Mouse (Mus musculus) forebrain, embryonic 13.5 days (tissue): ENCODE measurements around the gene Six4. TPM values are rescaled to one million over a fixed set of nuclear protein-coding genes. Genes with fewer than 3 reads are reported as not detected.
"Not testable (repeated sequence)": the region's sequence is repeated elsewhere in the genome, so short reads cannot be mapped to it uniquely, and the experiment has no call there.

Experiments used
- ATAC-seq: fragments of 200-750 bp; cut with Nextera tagmentation; 2 replicates; pipeline ENCODE4 v1.8.0; 2017
- H3K27ac ChIP-seq: fragments of 300-500 bp; sonication (generic); 2 replicates; pipeline ENCODE4 v1.5.1; 2015; ENCODE audit warnings: inconsistent platforms, mild to moderate bottlenecking, moderate library complexity
- H3K27me3 ChIP-seq: fragments of 300-500 bp; sonication (generic); 2 replicates; pipeline ENCODE4 v1.6.1; 2015; ENCODE audit warnings: mild to moderate bottlenecking, inconsistent platforms
- H3K36me3 ChIP-seq: fragments of 300-500 bp; sonication (generic); 2 replicates; pipeline ENCODE4 v1.6.1; 2015; ENCODE audit warnings: mild to moderate bottlenecking, inconsistent platforms; ENCODE audit not compliant: poor library complexity, severe bottlenecking
- H3K4me1 ChIP-seq: fragments of 300-500 bp; sonication (generic); 2 replicates; pipeline ENCODE4 v1.6.1; 2015; ENCODE audit warnings: inconsistent platforms
- H3K4me2 ChIP-seq: fragments of 300-500 bp; sonication (generic); 2 replicates; pipeline ENCODE4 v1.6.1; 2015; ENCODE audit warnings: inconsistent platforms, mild to moderate bottlenecking, moderate library complexity
- H3K4me3 ChIP-seq: fragments of 300-500 bp; sonication (generic); 2 replicates; pipeline ENCODE4 v1.5.1; 2015; ENCODE audit warnings: mild to moderate bottlenecking, inconsistent platforms
- H3K9ac ChIP-seq: fragments of 300-500 bp; sonication (generic); 2 replicates; pipeline ENCODE4 v1.6.1; 2015; ENCODE audit warnings: mild to moderate bottlenecking, inconsistent platforms
- H3K9me3 ChIP-seq: fragments of 300-500 bp; sonication (generic); replicated peaks from 2 replicates; pipeline ENCODE4 v1.6.1; 2016; ENCODE audit warnings: inconsistent platforms
- WGBS: fragments of 180-500 bp; shearing (Covaris S2); methylation state at CpG from one replicate; pipeline ENCODE4 v1.1.7; 2015; 5-methylcytosine and 5-hydroxymethylcytosine counted together
- polyA plus RNA-seq: library from polyadenylated mRNA; unstranded; fragments of >200 nt; fragmentation: Nextera tagmentation; extraction: Ambion mirVana; gene quantifications from 2 replicates; pipeline ENCODE4 v1.2.1, GENCODE M21; 2015

Six4 gene
- polyA plus RNA-seq, result 0.89 and 1.0 TPM in 2 replicates

DNA sequence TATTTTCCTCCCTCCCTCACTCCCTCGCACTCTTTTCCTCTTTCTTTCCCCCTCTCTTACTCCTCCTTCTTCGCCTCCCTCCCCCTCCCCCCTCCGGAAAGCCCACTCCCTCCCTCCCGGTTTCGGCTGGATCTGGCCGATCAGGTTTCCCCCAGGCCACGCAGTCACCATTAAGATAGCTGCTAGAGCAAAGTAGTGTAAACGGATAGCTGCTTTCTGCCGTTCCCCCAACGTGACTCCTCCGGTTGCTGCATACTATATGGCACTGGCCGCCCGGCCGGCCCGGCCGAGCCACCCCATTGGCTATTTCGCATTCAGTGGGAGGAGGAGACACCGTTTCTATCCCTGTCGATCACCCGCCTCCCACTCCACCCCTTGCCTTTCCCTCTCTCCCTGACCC is at the start of gene Six4:
Six4 (minus strand) TSS at position 261 of the 400 bp plus-strand sequence.
- H3K27me3 ChIP-seq, result peaks cover 29% of the 10 kb centered on the region
- peaks cover 22% of the 10 kb centered on the region for H3K4me1 ChIP-seq
- H3K27ac ChIP-seq, result no peak within 1 kb of the TSS
- WGBS, result under 1% methylated on average over 20 of the region's 20 CpGs
- peak within 1 kb of the TSS; percentile 70 for H3K9ac ChIP-seq
- peak within 1 kb of the TSS; percentile 70 for H3K4me3 ChIP-seq
- H3K36me3 ChIP-seq, result no peaks in the 10 kb centered on the region
- peak; percentile 85 for ATAC-seq
- no peaks in the 10 kb centered on the region for H3K9me3 ChIP-seq
- peak within 1 kb of the TSS; percentile 99 for H3K4me2 ChIP-seq

DNA sequence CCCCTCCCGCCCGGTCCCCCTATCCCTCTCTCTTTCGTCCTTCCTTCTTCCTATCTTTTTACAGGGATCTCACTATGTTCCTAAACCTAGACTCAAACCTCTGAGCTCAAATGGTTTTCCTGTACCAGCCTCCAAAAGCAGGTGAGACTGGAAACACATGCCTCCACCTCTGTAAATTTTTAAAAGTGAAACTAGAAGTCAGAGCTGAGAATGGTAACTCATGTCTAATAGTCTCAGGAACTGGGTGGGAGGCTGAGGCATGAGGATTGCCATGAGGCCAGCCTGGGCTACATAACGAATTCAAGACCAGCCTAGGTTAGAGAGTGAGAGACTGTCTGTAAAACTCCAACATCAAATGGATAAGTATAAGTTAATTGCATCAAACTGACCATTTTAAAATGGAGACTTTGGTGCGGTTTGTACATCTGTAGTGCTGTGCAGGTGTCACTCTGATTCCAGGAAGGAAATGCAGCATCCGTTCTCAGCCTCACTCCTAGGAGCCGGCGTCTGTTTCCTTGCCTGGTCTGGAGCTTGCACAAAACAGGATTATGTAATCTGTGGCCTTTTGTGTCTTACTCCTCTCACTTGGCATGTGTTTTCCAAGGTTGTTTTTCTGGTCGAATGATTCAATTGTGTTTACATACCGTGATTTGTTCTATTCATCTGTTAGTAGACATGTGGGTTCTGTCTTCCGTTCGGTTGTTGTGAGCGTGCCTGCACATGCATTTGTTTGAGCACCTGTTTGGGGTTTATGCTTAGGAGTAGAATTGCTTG is 49.3 kb upstream of the Six4 start:
- Histone ChIP-seq H3K4me1 (peaks cover 8% of the 10 kb centered on the region), H3K9ac (no peak overlapping the region), H3K9me3 (0 out of 2 replicates have a peak, but pooled peaks cover 2% of the 10 kb centered on the region), H3K27ac (no peak overlapping the region), H3K4me3 (no peak overlapping the region), H3K4me2 (no peak overlapping the region), H3K27me3 (no peaks in the 10 kb centered on the region), H3K36me3 (no peaks in the 10 kb centered on the region)
- no peak for ATAC-seq
- WGBS, result 43% methylated on average over 13 of the region's 13 CpGs

DNA sequence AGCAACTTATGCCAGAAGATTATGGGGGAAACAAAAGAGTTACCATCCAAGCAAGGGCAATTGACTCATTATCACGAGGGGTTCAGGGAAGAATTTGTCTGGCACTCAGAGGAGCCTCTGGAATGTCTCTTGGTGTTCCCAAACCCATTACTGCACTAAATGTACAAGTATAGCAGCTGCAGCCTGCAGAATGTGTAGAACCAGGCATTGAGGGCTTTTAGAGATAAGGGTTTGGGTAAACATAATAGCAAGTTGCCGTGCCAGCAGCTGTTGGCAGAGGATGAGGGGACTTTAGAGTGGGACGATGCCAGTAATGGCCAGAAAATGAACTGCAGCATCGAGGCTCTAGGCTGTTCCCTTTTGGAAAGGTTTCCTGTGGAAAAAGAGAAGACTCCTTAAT is 47.1 kb upstream of the Six4 start:
- Histone ChIP-seq H3K9ac (no peak overlapping the region), H3K36me3 (no peaks in the 10 kb centered on the region), H3K9me3 (no peaks in the 10 kb centered on the region), H3K4me3 (no peak overlapping the region), H3K4me2 (no peak overlapping the region), H3K27ac (no peak overlapping the region), H3K27me3 (no peaks in the 10 kb centered on the region), H3K4me1 (peaks cover 8% of the 10 kb centered on the region)
- no peak for ATAC-seq
- WGBS, result 56% methylated on average over 4 of the region's 4 CpGs

DNA sequence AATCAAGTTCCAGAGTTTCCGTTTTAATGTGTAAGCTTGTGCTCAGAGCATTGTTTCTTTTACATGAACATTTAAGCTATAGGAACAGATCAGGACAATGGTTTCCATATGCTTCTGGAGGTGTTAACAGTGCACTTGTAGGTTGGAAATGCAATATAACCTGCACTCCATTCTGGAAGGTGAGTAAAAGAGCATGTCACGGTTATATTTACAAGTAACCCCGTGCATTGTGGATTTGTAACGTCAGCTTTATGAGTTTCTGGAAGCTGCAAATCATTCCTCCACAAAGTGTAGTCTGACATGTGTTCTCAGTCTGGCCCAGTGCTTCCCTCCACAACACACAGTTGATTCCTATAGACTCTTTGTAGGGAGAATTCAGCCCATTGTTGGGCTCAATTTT is 40.9 kb upstream of the Six4 start:
- WGBS, result 95% methylated on average over 4 of the region's 4 CpGs

DNA sequence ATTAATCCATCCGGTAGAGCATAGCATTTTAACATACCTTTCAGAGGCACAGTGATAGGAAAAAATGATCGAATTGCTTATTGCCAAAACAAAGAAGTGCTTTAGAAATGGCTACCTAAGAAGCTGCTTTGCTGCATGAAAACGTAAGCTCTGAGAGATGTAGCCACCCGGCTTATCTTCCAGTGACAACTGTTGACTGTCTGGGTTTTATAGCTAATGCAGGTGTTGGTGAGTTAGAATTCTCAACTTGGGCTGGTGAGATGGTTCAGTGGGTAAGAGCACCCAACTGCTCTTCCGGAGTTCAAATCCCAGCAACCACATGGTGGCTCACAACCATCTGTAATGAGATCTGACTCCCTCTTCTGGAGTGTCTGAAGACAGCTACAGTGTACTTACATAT is 37.8 kb upstream of the Six4 start:
- H3K4me2 ChIP-seq, H3K9me3 ChIP-seq, ATAC-seq, H3K4me3 ChIP-seq, H3K27ac ChIP-seq, H3K4me1 ChIP-seq, H3K9ac ChIP-seq, H3K27me3 ChIP-seq, H3K36me3 ChIP-seq: not testable (repeated sequence)
- WGBS, result 96% methylated on average over 5 of the region's 5 CpGs

More for the DNA sequence above, 40.9 kb upstream of the Six4 start:
- no peak overlapping the region for H3K4me3 ChIP-seq
- H3K9ac ChIP-seq, result no peak overlapping the region
- H3K4me2 ChIP-seq, result no peak overlapping the region
- no peaks in the 10 kb centered on the region for H3K9me3 ChIP-seq
- H3K4me1 ChIP-seq, result no peaks in the 10 kb centered on the region
- H3K27ac ChIP-seq, result no peak overlapping the region
- no peaks in the 10 kb centered on the region for H3K36me3 ChIP-seq
- no peaks in the 10 kb centered on the region for H3K27me3 ChIP-seq
- ATAC-seq, result no peak

DNA sequence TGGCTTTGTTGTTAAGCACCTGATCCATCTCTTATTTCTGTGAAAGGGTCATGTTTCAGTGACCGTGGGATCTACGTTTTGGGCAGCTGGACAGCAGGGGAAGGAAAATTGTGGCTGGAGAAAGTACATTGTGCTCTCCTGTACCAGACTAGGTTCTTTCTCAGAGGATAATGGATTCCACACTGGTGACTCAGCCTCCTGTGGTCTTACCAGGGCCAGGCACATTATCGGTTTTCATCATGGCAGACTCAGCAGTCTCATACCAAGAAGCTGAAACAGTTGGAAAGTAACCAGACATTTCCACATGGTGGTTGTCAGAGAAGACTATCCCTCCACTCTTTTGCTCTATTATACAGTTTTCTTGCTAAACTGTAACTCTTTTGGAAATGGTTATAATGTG is 34.0 kb upstream of the Six4 start:
- no peak overlapping the region for H3K27ac ChIP-seq
- ATAC-seq, result no peak
- no peak overlapping the region for H3K9ac ChIP-seq
- H3K27me3 ChIP-seq, result no peaks in the 10 kb centered on the region
- 59% methylated on average over 3 of the region's 3 CpGs for WGBS
- no peak overlapping the region for H3K4me2 ChIP-seq
- H3K36me3 ChIP-seq, result 0 out of 2 replicates have a peak, but pooled peaks cover 3% of the 10 kb centered on the region
- H3K4me3 ChIP-seq, result no peak overlapping the region
- H3K9me3 ChIP-seq, result no peaks in the 10 kb centered on the region
- no peaks in the 10 kb centered on the region for H3K4me1 ChIP-seq

DNA sequence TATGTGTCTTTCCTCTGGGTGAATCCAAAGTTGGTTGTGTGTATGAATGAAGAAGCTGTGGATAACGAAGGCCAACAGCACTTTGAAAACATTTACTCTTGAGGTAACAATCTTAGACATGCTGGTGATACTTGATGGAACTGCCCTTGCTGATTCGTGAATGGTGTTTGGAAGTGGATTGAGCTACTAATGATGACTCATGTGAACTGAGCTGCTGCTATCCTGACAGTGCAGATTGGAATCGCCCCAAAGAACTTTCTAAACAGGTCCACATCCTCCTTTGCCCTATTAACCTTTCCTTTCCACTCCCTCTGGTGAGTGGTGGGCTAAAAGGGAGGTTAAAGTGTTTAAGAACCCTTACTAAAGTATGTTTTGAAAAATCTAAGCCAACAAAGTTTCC is 27.5 kb upstream of the Six4 start:
- H3K9me3 ChIP-seq, result no peaks in the 10 kb centered on the region
- no peak for ATAC-seq
- no peaks in the 10 kb centered on the region for H3K4me1 ChIP-seq
- 94% methylated on average over 3 of the region's 3 CpGs for WGBS
- no peak overlapping the region for H3K4me2 ChIP-seq
- no peak overlapping the region for H3K9ac ChIP-seq
- H3K4me3 ChIP-seq, result no peak overlapping the region
- no peaks in the 10 kb centered on the region for H3K27me3 ChIP-seq
- no peak overlapping the region for H3K27ac ChIP-seq
- H3K36me3 ChIP-seq, result 0 out of 2 replicates have a peak, but pooled peaks cover 3% of the 10 kb centered on the region

DNA sequence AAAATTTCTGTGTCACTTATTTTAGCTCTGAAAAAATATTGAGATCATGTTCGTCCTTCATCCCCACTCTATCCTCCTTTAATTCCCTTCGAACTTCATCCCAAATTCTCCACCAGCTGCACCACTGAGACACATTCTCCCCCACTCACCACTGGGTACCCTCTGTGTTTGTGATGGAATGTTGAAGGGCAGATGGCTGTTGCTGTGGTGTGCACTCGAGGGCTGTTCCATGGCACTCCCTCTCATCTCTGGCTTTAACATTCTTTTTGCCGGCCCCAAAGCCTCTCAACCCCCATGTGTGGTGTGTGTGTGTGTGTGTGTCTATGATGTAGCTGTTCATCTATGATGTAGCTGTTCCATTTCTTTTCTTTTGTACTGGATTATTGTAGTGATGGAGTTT is 12.0 kb upstream of the Six4 start:
- Histone ChIP-seq H3K27me3 (no peaks in the 10 kb centered on the region), H3K4me2 (no peak overlapping the region), H3K9ac (no peak overlapping the region), H3K4me1 (peaks cover 14% of the 10 kb centered on the region), H3K27ac (no peak overlapping the region), H3K9me3 (no peaks in the 10 kb centered on the region), H3K4me3 (no peak overlapping the region), H3K36me3 (no peaks in the 10 kb centered on the region)
- WGBS, result 73% methylated on average over 4 of the region's 4 CpGs
- no peak for ATAC-seq

DNA sequence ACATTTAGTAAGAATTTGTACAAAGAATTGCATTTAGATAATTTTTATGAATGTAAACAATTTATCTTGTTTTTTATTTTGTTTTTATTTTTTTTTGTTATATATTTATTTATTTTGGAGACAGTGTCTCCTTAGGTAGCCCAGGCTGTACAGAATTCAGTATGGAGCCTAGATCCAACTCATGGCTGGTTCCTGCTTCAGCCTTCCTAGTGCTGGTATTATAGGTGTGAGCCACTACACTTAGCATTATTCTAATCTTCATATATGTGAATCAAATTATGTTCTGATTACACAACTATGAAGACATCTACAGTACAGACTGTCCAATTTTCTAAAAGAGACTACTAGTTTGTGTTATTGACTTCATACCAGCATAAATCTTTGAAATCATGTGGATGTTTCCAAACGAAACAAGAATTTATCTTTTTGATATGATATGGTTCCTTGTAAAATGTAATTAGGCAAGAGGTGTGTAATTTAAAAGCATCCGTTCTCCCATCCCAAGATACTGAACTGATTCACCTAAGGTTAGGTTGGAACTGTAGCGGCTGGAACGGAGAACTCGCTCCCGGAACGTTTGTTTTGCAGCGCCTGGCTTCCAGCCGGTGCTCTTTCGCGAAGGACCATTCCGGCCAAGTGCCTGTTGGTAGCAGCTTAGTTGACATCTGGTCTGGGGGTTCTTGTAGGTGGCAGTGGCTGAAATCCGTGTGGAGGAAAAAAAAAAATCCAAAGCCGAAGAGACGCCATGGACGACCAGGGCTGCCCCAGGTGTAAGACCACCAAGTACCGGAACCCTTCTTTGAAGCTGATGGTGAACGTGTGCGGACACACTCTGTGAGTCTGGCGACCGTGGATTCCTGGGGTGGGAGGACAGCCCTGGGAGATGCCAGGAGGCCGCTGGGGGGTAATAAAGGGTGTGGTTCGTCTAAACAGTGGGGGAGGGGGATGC is 10.1 kb upstream of the Six4 start, which contains the start of gene Mnat1:
Mnat1 (plus strand) TSS at position 625 of the 949 bp plus-strand sequence.
- Histone ChIP-seq H3K36me3 (no peaks in the 10 kb centered on the region), H3K27me3 (no peaks in the 10 kb centered on the region), H3K4me3 (peak within 1 kb of the TSS; percentile 69), H3K4me2 (peak within 1 kb of the TSS; percentile 61), H3K9ac (peak within 1 kb of the TSS; percentile 70), H3K9me3 (no peaks in the 10 kb centered on the region), H3K27ac (no peak within 1 kb of the TSS), H3K4me1 (peaks cover 14% of the 10 kb centered on the region)
- peak; percentile 85 for ATAC-seq
- under 1% methylated on average over 23 of the region's 23 CpGs for WGBS

DNA sequence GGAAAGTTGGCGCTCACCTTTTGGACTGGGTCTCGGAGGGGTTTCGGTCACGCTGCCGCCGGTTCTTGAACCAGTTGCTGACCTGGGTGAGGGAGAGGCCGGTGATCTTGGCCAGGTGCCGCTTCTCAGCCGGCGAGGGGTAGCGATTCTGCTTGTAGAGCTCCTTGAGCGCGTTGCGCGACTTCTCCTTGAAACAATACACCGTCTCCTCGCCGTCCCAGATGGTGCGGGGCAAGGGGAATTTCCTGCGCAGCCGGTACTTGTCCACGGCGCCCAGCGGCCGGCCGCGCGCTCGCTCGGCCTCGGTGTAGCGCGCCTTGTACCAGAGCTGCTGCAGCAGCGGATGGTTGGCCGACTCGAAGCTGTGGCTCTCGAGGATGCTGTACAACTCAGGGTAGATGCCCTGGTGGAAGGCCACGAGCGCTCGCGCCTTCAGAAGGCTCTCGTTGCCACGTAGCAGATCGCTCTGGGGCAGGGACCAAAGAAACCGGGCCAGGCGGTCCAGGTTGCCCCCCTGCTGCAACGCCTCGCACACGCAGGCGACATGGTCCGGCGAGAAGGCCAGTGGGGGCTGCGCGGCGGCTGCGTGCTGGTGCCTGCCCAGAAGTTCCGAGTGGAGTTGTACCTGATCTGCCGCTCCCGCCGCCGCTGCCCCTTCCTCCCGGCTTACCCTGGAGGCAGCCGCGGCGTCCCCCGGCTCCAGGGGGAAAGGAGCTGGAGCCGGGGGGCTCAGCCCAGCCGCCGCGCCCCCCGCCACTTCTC is 749 bp downstream of the Six4 start:
- peak overlapping the region; percentile 99 for H3K4me2 ChIP-seq
- peak; percentile 70 for ATAC-seq
- H3K4me3 ChIP-seq, result peak overlapping the region; percentile 70
- H3K9me3 ChIP-seq, result no peaks in the 10 kb centered on the region
- H3K36me3 ChIP-seq, result no peaks in the 10 kb centered on the region
- no peak overlapping the region for H3K27ac ChIP-seq
- H3K4me1 ChIP-seq, result peaks cover 22% of the 10 kb centered on the region
- under 1% methylated on average over 62 of the region's 71 CpGs for WGBS
- peak overlapping the region; percentile 70 for H3K9ac ChIP-seq
- H3K27me3 ChIP-seq, result peaks cover 29% of the 10 kb centered on the region

DNA sequence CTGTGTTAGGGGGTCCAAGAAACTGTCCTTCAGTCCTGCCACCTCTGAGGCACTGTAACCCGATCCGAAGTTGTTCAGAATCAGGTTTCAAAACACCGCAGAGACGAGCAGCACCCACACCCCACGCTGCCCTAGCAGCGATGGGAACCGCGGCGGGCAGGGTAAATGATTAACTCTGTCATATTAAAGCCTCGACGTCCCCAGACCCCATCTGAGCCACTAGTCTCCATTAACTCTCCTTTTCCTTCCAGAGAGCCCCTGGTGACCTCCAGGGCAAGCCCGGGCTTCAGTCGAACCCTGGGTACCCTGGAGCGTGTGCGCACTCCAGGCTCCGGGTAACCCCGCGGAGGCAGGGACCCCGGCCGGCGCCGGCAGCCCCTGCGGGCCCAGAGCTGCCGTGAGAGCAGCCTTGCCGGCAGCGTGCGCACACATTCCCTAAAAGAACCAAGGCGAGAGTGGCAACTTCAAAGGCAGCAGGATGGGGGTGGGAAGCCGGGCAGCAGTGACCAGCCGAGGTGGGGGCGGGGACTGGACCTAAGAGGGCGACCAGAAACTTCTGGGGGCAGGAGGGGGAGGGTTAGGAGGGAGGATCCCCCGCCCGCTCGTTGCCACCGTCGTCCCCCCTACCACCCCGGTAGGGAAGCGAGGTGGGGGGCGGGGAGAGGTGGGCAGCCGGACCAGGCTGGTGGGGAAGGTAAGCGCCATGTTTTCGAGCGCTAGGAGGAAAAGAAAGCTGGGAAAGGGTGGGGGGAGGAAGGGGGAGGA is 1.5 kb downstream of the Six4 start:
- Histone ChIP-seq H3K36me3 (no peaks in the 10 kb centered on the region), H3K4me3 (peak overlapping the region; percentile 70), H3K9me3 (no peaks in the 10 kb centered on the region), H3K27me3 (peaks cover 29% of the 10 kb centered on the region), H3K4me1 (peaks cover 22% of the 10 kb centered on the region), H3K9ac (peak overlapping the region; percentile 70), H3K27ac (no peak overlapping the region), H3K4me2 (peak overlapping the region; percentile 99)
- ATAC-seq, result peak; percentile 65
- under 1% methylated on average over 41 of the region's 44 CpGs for WGBS
